19 mouse cellular contexts compared by ENCODE assay signal in the genomic region with DNA sequence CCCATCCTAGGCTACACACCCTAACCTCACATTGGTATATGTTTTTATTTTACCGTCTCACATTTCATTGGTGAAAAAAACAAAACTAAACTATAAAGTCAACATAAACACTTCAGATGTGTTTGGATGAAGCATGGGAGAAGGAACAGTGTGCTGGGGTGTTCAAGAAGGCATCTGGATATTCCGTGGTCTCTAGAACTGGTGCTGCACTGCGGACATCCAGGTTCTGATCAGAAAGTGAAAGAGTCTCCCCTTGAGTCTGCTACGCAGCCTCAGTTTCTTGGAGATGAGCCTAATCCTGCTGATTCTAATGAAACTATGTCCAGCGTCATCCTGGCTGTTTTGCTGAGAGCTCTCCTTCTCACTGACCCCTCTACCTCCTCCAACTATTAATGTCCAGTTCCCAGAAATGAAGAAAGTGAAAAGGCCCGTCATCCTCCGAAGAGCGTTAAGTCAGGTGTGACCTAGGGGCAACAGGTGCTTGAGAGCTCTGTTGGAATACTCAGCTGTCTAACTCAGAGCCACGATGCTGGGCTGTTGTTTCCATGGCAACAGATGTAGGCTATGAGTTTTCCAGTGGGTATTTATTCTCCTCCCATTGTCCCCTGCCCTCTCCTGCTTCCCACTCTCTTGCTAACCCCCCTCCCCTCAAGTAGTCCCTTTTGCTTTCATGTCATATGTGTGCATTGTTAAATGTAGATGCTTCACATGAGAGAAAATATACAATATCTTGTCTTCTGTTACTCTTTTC.
A peak's percentile ranks its signal among the peaks of the same experiment; 100 is the strongest.
DNase-seq lines count a peak whose midpoint lies in the region; ATAC-seq lines count a peak whose summit lies in the region.
"Had no signal": no experiment of that assay in that cellular context is flagged by ENCODE, and none has a peak within 500 bp of the region (broad histone marks: within the 10 kb centered on the region; RNA-seq: fewer than 3 reads in every experiment).

No protein-coding gene starts in this region.

- no peaks in the 10 kb centered on the region for H3K4me1 ChIP-seq in hindbrain, embryonic 14.5 days (replicated peaks; ENCODE audit: control insufficient read depth, insufficient read depth, low read length)
- peaks cover 2% of the 10 kb centered on the region; the same call in 1 of the 2 replicates for H3K4me1 ChIP-seq in hindbrain, embryonic 12.5 days
- H3K4me1 ChIP-seq in hindbrain, embryonic 16.5 days (ENCODE audit: control insufficient read depth, insufficient read depth, low read depth, low read length) = no peaks in the 10 kb centered on the region; the same call in 1 of the 2 replicates
- H3K4me1 ChIP-seq in neural tube, embryonic 13.5 days (replicated peaks) = 0 out of 2 replicates have a peak, but pooled peaks cover 6% of the 10 kb centered on the region
- H3K4me1 ChIP-seq: heart, embryonic 15.5 days; liver, embryonic 13.5 days; megakaryocyte, embryonic 14.5 days had no signal

- H3K4me3 ChIP-seq in hindbrain, embryonic 14.5 days (replicated peaks; ENCODE audit: low read length) = no peak overlapping the region
- H3K4me3 ChIP-seq in hindbrain, embryonic 12.5 days = no peak overlapping the region
- H3K4me3 ChIP-seq in hindbrain, embryonic 16.5 days (ENCODE audit: low read length) = no peak overlapping the region
- H3K4me3 ChIP-seq in neural tube, embryonic 13.5 days = no peak overlapping the region
- H3K4me3 ChIP-seq: gastrocnemius, adult 2 months; heart, embryonic 15.5 days; limb, embryonic 12.5 days; liver, embryonic 13.5 days; megakaryocyte, embryonic 14.5 days had no signal

- peak; percentile 70; the same call in 1 of the 2 replicates for ATAC-seq in hindbrain, embryonic 14.5 days (ENCODE audit: low FRiP score)
- ATAC-seq in hindbrain, embryonic 12.5 days (ENCODE audit: low FRiP score) = no peak
- peak; percentile 85 for ATAC-seq in hindbrain, embryonic 16.5 days
- peak; percentile 36; the same call in 1 of the 2 replicates for ATAC-seq in neural tube, embryonic 13.5 days (ENCODE audit: low read depth)

- no peak overlapping the region for H3K27ac ChIP-seq in hindbrain, embryonic 14.5 days
- no peak overlapping the region for H3K27ac ChIP-seq in hindbrain, embryonic 12.5 days
- H3K27ac ChIP-seq in hindbrain, embryonic 16.5 days (ENCODE audit: low read depth, low read length) = no peak overlapping the region
- no peak overlapping the region for H3K27ac ChIP-seq in neural tube, embryonic 13.5 days (replicated peaks)
- H3K27ac ChIP-seq: gastrocnemius, adult 2 months; heart, embryonic 15.5 days; limb, embryonic 12.5 days; liver, embryonic 13.5 days had no signal

- 77% methylated on average over 9 of the region's 9 CpGs for WGBS in hindbrain, embryonic 14.5 days
- WGBS in hindbrain, embryonic 12.5 days = 79% methylated on average over 9 of the region's 9 CpGs
- WGBS in hindbrain, embryonic 16.5 days = 64% methylated on average over 9 of the region's 9 CpGs
- 78% methylated on average over 9 of the region's 9 CpGs for WGBS in neural tube, embryonic 13.5 days

- DNase-seq in hindbrain, embryonic 14.5 days (ENCODE audit: low spot score) = no peak
- peak; percentile 33 for DNase-seq in brain, adult 2 months (ENCODE audit: low read depth, low spot score)
- DNase-seq in embryo, embryonic 9.5 days (ENCODE audit: extremely low spot score) = no peak
- DNase-seq in spleen, postnatal 4 days (ENCODE audit: low spot score in 2 of 2) = no peak
- DNase-seq: adrenal gland, postnatal 10 days; cerebellum, adult 2 months; gastrocnemius, adult 2 months; heart, adult 18-20 months; kidney, adult 2 months; kidney, postnatal 14 days; liver, embryonic 13.5 days; right cerebral cortex, postnatal 25 days; thymus, postnatal 36 days had no signal

- no peaks in the 10 kb centered on the region for H3K36me3 ChIP-seq in hindbrain, embryonic 14.5 days (replicated peaks; ENCODE audit: control insufficient read depth, insufficient read depth)
- no peaks in the 10 kb centered on the region for H3K36me3 ChIP-seq in hindbrain, embryonic 12.5 days
- H3K36me3 ChIP-seq in hindbrain, embryonic 16.5 days (ENCODE audit: control insufficient read depth, insufficient read depth, low read length) = no peaks in the 10 kb centered on the region
- no peaks in the 10 kb centered on the region for H3K36me3 ChIP-seq in neural tube, embryonic 13.5 days
- H3K36me3 ChIP-seq: heart, embryonic 15.5 days; liver, embryonic 13.5 days had no signal

- H3K4me2 ChIP-seq in hindbrain, embryonic 14.5 days (replicated peaks) = no peak overlapping the region
- no peak overlapping the region for H3K4me2 ChIP-seq in hindbrain, embryonic 12.5 days (replicated peaks)
- no peak overlapping the region for H3K4me2 ChIP-seq in hindbrain, embryonic 16.5 days (ENCODE audit: low read length)
- H3K4me2 ChIP-seq in neural tube, embryonic 13.5 days = no peak overlapping the region
- H3K4me2 ChIP-seq: heart, embryonic 15.5 days; limb, embryonic 12.5 days; liver, embryonic 13.5 days had no signal

- no peaks in the 10 kb centered on the region for H3K9me3 ChIP-seq in hindbrain, embryonic 14.5 days (ENCODE audit: control insufficient read depth, low read length)
- H3K9me3 ChIP-seq in hindbrain, embryonic 12.5 days (replicated peaks) = no peaks in the 10 kb centered on the region
- H3K9me3 ChIP-seq in hindbrain, embryonic 16.5 days (ENCODE audit: control insufficient read depth, low read length) = no peaks in the 10 kb centered on the region
- no peaks in the 10 kb centered on the region for H3K9me3 ChIP-seq in neural tube, embryonic 13.5 days
- H3K9me3 ChIP-seq: heart, embryonic 15.5 days; limb, embryonic 12.5 days; liver, embryonic 13.5 days; megakaryocyte, embryonic 14.5 days had no signal

- no peaks in the 10 kb centered on the region for H3K27me3 ChIP-seq in hindbrain, embryonic 14.5 days (ENCODE audit: control insufficient read depth, insufficient read depth, low read length)
- H3K27me3 ChIP-seq in hindbrain, embryonic 12.5 days = no peaks in the 10 kb centered on the region
- H3K27me3 ChIP-seq in hindbrain, embryonic 16.5 days (replicated peaks; ENCODE audit: control insufficient read depth, insufficient read depth, low read length) = no peaks in the 10 kb centered on the region
- H3K27me3 ChIP-seq in neural tube, embryonic 13.5 days = no peaks in the 10 kb centered on the region
- H3K27me3 ChIP-seq: heart, embryonic 15.5 days; limb, embryonic 12.5 days; liver, embryonic 13.5 days had no signal

- no peak overlapping the region for H3K9ac ChIP-seq in hindbrain, embryonic 14.5 days
- H3K9ac ChIP-seq in hindbrain, embryonic 12.5 days = no peak overlapping the region
- H3K9ac ChIP-seq in hindbrain, embryonic 16.5 days (ENCODE audit: low read depth, low read length) = no peak overlapping the region
- no peak overlapping the region for H3K9ac ChIP-seq in neural tube, embryonic 13.5 days
- H3K9ac ChIP-seq: heart, embryonic 15.5 days; limb, embryonic 12.5 days; liver, embryonic 13.5 days had no signal
